In genomic region chr14:71203459-71203858, GRCm38 (mm10) we compare ENCODE assay signal across 14 mouse cellular contexts.
"Had no signal": no experiment of that assay in that cellular context is flagged by ENCODE, and none has a peak within 500 bp of the region (broad histone marks: within the 10 kb centered on the region; RNA-seq: fewer than 3 reads in every experiment).

No protein-coding gene starts in this region.

- DNase-seq: kidney, adult 9 months; kidney, postnatal 36 days; left cerebral cortex, postnatal 4 days; lung, adult 18-20 months; lung, postnatal 36 days; thymus, adult 18-20 months; thymus, postnatal 14 days had no signal

- H3K27ac ChIP-seq: kidney, postnatal 0 days; layer of hippocampus, adult 2 months; limb, embryonic 13.5 days; liver, embryonic 14.5 days; midbrain, embryonic 15.5 days; neural tube, embryonic 12.5 days had no signal

- H3K4me1 ChIP-seq: neural tube, embryonic 12.5 days had no signal

- H3K9me3 ChIP-seq: limb, embryonic 13.5 days; midbrain, embryonic 15.5 days; neural tube, embryonic 12.5 days had no signal

- H3K27me3 ChIP-seq: limb, embryonic 13.5 days; midbrain, embryonic 15.5 days; neural tube, embryonic 12.5 days had no signal

- H3K36me3 ChIP-seq: limb, embryonic 13.5 days; midbrain, embryonic 15.5 days; neural tube, embryonic 12.5 days had no signal

- H3K4me3 ChIP-seq: layer of hippocampus, adult 2 months; limb, embryonic 13.5 days; midbrain, embryonic 15.5 days; neural tube, embryonic 12.5 days had no signal

- H3K9ac ChIP-seq: limb, embryonic 13.5 days; liver, embryonic 14.5 days; midbrain, embryonic 15.5 days; neural tube, embryonic 12.5 days had no signal

- ATAC-seq: midbrain, embryonic 15.5 days had no signal

- H3K4me2 ChIP-seq: limb, embryonic 13.5 days; midbrain, embryonic 11.5 days; midbrain, embryonic 15.5 days; neural tube, embryonic 12.5 days had no signal
